Mouse (Mus musculus) MN1 (cell line): ENCODE data around the gene Rho.

Experiments
- DNase-seq: peaks from one replicate; pipeline ENCODE4 v3.0.0-alpha.2; 2016; ENCODE audit warnings: low spot score

The Rho gene

GRCm38 (mm10) chr6:115956418-115956921 lies 24.9 kb downstream of the Rho start:
- DNase-seq: no peak

DNA sequence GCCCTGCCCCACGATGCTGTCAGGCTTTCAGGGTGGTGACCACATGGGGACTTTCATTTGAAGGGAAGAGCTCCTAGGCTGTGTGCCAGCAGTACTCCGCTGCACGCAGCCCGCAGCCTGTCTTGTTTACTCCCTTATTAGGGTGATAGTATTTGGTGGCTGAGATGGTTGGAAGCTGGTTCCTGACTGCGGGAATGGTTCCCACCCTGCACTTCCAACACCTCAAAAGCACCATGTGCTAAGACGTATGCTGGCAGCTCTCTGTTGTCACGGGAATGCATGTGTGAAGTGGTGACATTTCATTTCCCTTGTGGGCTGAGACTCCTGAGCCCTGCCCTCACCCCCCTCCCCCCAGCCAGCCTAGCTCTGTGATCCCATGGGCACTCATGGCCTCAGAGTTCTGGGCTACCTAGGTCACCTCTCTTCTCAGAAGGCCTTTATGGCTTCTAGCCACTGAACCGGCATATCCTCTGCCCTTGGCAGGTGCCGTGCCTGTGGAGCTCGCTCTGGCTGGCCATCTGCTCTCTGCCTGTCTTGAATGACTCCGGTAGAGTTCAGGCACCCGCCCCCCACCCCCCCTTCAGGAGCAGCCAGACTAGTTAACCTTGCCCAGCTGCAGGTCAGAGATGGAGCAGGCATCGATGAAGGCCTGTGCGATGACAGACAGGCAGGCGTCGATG lies 25.5 kb downstream of the Rho start:
- DNase-seq: peak; percentile 73

GRCm38 (mm10) chr6:115957681-115958080 lies 26.1 kb downstream of the Rho start:
- no peak for DNase-seq

DNA sequence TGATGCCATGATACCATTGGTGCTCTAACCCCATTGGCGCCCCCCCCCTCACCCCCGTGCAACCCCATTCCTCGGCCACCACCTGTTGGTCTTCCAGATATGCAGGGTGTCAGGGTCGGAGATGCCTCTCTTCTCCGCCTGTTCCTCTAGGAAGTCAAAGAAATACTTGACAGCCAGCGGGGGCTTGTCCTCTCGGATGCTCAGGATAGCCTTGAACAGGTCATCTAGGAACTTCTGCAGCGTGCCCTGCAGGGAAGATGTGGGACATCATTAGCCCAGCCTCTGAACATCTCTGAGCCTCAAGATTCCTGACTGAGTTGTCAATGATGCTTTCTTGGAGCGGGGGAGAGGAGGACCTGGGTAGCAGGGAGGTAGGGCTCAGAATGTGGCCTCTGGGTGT lies 26.9 kb downstream of the Rho start:
- no peak for DNase-seq

GRCm38 (mm10) chr6:115959151-115959691 lies 27.7 kb downstream of the Rho start:
- peak; percentile 53 for DNase-seq

- no peak for DNase-seq
These were observed 28.8 kb downstream of the Rho start for GRCm38 (mm10) chr6:115960322-115960721.

- DNase-seq: peak; percentile 54
These were observed 30.2 kb downstream of the Rho start for GRCm38 (mm10) chr6:115961743-115962142.

DNA sequence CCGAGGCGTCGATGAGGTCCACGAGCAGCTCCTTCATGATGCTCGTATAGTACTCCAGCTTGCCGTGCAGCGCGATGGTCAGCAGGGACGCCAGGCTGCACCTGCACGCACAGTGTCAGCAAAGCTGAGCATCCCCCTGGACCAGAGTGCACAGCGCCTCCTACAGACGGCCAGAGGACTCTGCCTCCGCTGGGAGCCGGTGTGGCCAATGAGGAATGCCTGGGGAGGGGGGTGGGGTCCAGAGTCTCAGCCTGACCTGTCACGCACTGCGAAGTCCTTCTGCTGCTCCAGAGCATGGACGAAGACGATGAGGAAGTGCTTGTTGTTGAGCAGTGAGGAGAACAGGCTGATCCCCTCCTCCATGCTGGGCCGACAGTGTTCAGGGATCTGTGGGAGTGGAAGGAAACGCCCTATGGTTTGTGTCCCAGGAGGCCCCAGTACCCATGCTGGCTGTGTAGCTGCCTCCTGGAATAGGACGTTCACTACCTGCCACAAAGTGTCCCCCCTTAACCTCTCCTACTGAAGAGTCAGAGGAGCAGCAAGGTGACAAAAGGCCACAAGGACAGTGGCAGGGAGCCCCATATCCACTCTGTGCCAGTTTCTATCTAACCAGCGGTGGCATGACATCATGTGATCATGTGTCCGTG lies 31.0 kb downstream of the Rho start:
- DNase-seq: no peak

DNA sequence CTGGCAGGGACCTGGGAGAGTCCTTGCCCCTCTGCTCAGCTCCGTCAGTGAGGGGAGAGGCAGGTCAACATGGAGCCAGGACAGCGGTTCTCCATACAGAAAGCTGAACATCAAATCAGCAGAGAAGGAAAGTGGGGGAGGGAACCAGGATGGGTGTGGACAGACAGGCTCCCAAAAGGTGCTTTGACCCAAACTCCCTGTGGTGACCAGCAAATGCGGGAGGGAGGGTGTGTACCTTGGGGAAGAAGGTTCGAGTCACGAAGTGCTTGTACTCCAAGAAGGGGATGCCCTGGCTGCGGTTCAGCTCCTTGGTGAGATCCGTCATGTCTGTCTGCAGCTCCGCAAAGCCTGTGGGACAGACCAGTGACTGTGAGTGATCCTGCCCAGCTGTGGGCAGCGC lies 32.1 kb downstream of the Rho start:
- DNase-seq: no peak

DNA sequence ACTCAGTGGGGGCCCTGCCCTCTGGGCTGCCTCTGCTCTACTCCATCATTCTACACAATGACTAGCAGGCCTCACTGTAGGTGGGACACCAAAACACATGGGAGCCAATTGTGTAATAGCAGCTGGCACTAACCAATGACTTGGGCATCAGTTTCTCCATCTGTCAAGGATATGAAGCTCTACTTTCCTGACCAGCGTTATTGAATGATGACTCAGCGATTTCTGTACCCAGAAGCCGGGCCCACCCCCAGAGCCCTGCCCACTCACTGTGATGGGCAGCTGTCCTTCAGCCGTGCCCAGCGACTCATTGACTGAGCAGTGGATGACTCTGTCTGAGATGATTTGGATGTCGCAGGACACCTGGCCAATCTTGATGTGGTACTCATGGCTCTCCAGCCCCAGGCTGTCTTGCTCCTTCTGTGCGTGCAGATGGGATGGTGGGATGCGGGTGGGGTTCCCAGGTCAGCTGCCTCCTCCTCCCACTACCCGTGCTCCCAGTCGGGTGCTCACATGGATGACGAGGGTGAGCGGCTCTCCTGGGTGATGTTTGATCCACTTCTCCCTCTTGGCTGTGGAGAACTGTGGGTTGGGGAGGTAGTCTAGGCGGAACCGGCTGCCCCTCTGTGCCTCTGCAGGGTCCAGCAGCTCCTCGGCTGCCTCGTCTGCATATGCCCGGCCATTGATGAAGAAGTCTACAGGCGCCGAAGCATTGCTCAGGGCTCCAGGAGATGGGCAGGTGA lies 34.8 kb downstream of the Rho start:
- DNase-seq: no peak

GRCm38 (mm10) chr6:115967291-115967880 lies 35.8 kb downstream of the Rho start:
- no peak for DNase-seq

- peak; percentile 70 for DNase-seq
These were observed 36.5 kb downstream of the Rho start for GRCm38 (mm10) chr6:115968086-115968485.

DNA sequence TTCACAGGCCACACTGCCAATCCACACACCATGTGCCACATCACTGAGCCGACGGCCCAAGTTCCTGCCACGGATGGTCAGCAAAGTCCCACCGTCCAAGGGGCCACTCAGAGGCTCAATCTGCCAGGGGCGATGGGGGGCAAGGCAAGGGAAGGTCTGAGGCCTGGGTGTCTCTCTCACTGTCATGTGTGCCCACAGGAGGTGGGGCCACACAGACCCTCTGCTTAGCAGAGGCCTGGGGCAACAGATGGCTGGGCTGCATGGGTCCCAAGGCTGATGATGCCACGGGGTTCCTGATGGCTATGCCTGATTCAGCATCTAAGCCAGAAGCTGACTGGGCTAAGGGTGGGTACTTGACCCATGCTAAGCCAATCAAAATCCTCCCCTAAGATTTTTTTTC lies 37.2 kb downstream of the Rho start:
- peak; percentile 53 for DNase-seq

DNA sequence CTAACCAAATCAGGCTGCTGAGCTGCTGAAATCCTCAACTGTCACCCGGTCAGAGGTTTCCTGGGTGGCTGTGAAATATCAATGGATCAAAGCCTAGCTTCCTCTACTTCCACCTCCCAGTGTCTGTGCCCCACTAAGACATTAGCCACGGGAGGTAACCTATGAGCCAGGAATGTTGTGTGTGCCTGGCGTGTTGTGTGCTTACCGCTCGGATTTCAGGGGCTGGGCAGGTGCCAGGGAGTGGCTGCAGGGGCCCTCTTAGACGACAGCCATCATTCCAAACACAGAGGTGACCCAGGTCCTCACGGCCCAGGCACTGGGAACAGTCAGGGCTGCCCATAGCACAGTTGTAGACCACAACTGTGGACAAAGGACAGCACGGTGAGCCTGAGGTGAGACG lies 37.6 kb downstream of the Rho start:
- no peak for DNase-seq

DNA sequence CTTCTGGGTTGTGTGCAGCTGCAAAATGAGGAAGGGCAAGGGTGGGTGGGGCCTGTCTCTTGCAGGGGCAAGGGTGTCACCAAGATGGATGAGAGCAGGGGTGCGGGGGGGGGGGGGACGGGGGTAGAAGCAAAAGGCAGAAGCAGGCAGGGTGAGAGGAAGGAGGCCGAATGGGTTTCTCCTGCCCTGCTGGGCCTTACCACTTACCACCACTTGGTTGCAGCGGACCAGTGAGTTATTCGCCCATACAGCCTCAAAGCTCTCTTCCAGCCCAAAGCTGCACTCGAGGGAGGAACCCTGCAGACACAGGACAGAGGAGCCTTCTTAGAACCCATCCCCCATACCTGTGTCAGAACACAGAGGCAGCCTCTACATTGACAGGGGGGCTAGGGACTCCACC lies 38.4 kb downstream of the Rho start:
- DNase-seq: no peak

GRCm38 (mm10) chr6:115971273-115972060 lies 39.9 kb downstream of the Rho start:
- DNase-seq: no peak

DNA sequence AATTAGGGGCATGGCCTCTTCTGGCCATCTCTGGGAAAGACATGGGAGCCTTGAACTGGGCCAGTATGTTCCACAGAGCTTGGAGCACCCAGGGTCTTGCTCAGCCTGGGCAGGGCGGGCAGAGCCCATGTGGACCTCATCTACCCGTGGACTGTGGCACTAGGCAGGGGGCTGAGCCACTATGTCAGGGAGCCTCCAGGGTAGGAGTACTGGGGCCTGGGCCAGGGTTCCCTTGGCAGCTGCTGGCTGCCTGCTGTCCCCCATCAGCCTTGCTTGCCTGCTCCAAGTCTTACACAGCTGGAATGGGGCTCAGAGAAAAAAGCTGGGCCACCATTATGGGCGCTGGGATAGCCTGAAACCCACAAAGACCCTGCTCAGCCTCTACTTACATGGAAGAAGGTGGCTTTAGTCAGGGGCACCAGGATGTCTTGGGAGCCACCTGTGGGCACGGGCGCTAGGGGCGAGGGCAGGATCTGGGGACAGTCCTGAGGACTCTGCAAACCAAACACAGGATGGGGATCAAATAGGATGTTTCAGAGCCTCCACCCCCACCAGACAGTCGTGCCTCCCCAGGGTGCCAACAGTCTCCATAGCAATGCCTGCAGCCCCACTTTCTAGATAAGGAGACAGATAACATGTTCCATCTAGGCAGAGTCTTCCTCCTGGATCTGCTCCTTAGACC lies 40.7 kb downstream of the Rho start:
- DNase-seq: no peak

DNA sequence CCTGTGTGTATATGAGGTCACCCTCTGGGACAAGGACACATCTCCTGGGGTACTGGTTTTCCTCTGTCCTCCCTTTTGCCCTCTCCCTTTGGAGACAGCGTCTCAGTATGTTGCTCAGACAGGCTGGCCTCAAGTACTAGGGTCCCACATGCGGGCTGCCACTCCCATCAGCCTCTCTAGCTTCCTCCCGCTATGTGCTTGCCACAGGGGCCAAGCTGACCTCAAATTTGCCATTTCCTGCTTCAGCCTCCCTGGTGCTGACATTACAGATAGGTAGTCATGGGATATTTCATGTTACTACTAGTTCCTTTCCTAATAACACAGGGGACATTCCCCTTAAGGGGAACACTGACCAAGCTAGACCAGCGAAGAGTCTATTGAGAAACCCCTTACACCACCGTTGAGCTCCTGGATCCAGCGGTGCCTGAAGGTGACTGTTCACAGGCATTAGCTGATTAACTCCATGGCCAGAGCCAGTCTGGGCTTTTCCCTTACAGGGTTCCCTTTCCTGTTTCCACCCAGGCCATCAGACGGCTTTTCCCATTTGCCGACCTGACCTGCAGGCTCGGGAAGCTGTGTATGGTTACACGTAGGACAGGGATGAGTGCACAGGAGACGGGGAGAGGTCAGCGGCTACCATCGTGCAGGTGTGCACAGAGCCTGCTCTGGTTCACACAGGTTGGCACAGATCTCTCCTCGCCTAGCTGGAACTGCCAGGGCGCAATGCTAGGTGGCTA lies 41.8 kb downstream of the Rho start:
- DNase-seq: no peak

DNA sequence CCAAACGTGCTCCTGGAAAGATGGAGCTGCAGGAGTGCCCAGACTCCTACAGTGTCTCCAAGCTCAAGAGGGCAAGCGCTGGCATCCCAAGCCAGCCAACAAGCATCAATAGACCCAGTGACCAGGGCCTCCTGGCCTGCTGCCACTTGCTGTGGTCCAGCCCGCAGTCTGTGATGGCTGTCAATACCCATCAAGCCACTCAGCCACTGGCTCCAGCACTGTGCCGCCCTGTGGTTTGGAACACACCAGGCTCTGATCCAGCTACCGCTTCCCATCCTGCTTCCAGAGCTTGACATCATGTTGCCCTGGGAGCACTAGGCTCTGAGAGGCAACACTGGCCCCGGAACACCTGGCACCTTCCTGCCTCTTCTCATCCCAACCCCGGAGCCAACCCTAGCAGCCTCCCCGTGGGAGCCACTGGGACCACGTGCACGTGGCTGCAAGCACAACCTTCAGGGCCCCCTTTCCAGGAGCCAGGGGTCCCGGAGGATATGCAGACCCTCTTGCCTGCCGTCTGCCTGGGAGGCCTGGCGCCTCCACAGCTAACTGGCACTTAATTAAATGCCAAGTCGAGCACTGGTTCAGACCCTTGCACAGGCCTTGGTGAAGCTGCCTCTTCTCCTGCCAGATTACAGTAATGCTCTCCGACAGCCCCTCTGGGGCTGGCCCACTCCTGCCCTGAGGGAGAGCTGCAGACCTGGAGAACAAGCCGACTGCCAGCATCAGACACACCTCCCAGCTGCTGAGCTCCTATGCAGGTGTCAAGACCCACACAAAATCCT lies 42.5 kb downstream of the Rho start:
- peak; percentile 92 for DNase-seq
